Mouse (Mus musculus): Measurements from ENCODE around the gene Med29.

The Med29 gene

GRCm38 (mm10) chr7:28392429-28393271 is at the start of gene Med29, which contains the start of gene Paf1:
Gene Med29 (minus strand): TSS chr7:28392708.
Gene Paf1 (plus strand): TSS chr7:28392951.
- peak; percentile 98 to 99 for DNase-seq (ENCODE audit: inconsistent age in 2 of 2, low spot score in 1 of 2)

GRCm38 (mm10) chr7:28441776-28442485 is 49.4 kb upstream of the Med29 start:
- no peak for DNase-seq (ENCODE audit: inconsistent age in 2 of 2, low spot score in 1 of 2)

- peak; percentile 44 to 66 for DNase-seq (ENCODE audit: inconsistent age in 2 of 2, low spot score in 1 of 2)
Observed at GRCm38 (mm10) chr7:28440739-28441138, 48.2 kb upstream of the Med29 start.

- DNase-seq (ENCODE audit: inconsistent age in 2 of 2, low spot score in 1 of 2) = no peak
Observed at GRCm38 (mm10) chr7:28438771-28439170, 46.3 kb upstream of the Med29 start.

- no peak for DNase-seq (ENCODE audit: inconsistent age in 2 of 2, low spot score in 1 of 2)
Observed at GRCm38 (mm10) chr7:28437964-28438363, 45.5 kb upstream of the Med29 start.

GRCm38 (mm10) chr7:28436932-28437570 is 44.5 kb upstream of the Med29 start, which contains the start of gene Gmfg:
Gene Gmfg (plus strand): TSS chr7:28437447.
- DNase-seq (ENCODE audit: inconsistent age in 2 of 2, low spot score in 1 of 2) = peak; percentile 87 to 96

- peak; percentile 100 for DNase-seq (ENCODE audit: inconsistent age in 2 of 2, low spot score in 1 of 2)
Observed at GRCm38 (mm10) chr7:28436271-28436904, 43.9 kb upstream of the Med29 start.

GRCm38 (mm10) chr7:28435660-28436259 is 43.3 kb upstream of the Med29 start:
- peak in 1 of 2 experiments; percentile 64 for DNase-seq (ENCODE audit: inconsistent age in 2 of 2, low spot score in 1 of 2)

GRCm38 (mm10) chr7:28432252-28432651 is 39.7 kb upstream of the Med29 start:
- DNase-seq (ENCODE audit: inconsistent age in 2 of 2, low spot score in 1 of 2) = no peak

- DNase-seq (ENCODE audit: inconsistent age in 2 of 2, low spot score in 1 of 2) = no peak
Observed at GRCm38 (mm10) chr7:28430512-28430911, 38.0 kb upstream of the Med29 start.

- no peak for DNase-seq (ENCODE audit: inconsistent age in 2 of 2, low spot score in 1 of 2)
Observed at GRCm38 (mm10) chr7:28427738-28428137, 35.2 kb upstream of the Med29 start.

GRCm38 (mm10) chr7:28423018-28423417 is 30.5 kb upstream of the Med29 start:
- no peak for DNase-seq (ENCODE audit: inconsistent age in 2 of 2, low spot score in 1 of 2)

- no peak for DNase-seq (ENCODE audit: inconsistent age in 2 of 2, low spot score in 1 of 2)
Observed at GRCm38 (mm10) chr7:28419416-28419815, 26.9 kb upstream of the Med29 start.

GRCm38 (mm10) chr7:28418096-28418670 is 25.7 kb upstream of the Med29 start:
- DNase-seq (ENCODE audit: inconsistent age in 2 of 2, low spot score in 1 of 2) = peak; percentile 44 to 77

GRCm38 (mm10) chr7:28417368-28417767 is 24.9 kb upstream of the Med29 start:
- DNase-seq (ENCODE audit: inconsistent age in 2 of 2, low spot score in 1 of 2) = peak in 1 of 2 experiments; percentile 56

GRCm38 (mm10) chr7:28412826-28413225 is 20.3 kb upstream of the Med29 start:
- no peak for DNase-seq (ENCODE audit: inconsistent age in 2 of 2, low spot score in 1 of 2)

GRCm38 (mm10) chr7:28410841-28411475 is 18.4 kb upstream of the Med29 start:
- DNase-seq (ENCODE audit: inconsistent age in 2 of 2, low spot score in 1 of 2) = peak; percentile 86 to 93

GRCm38 (mm10) chr7:28401942-28402341 is 9.4 kb upstream of the Med29 start:
- DNase-seq (ENCODE audit: inconsistent age in 2 of 2, low spot score in 1 of 2) = no peak

GRCm38 (mm10) chr7:28401030-28401429 is 8.5 kb upstream of the Med29 start:
- DNase-seq (ENCODE audit: inconsistent age in 2 of 2, low spot score in 1 of 2) = no peak
